ENCODE assay signal across 8 mouse cellular contexts in genomic region chr19:60615470-60616200, GRCm38 (mm10). TPM values are rescaled to one million over a fixed set of nuclear protein-coding genes. Genes with fewer than 3 reads are reported as not detected.
DNase-seq lines count a peak whose midpoint lies in the region; TF ChIP-seq lines count a peak whose summit lies in the region.

No protein-coding gene starts in this region.

- intact Hi-C loops in heart, postnatal 14 days (cut with DNase I), result no loop called here

- peak; percentile 44 for DNase-seq in kidney, adult 18-20 months
- DNase-seq in kidney, postnatal 10 days, result no peak
- DNase-seq in NIH3T3 (ENCODE audit: low read depth), result peak; percentile 36
- peak; percentile 85 for DNase-seq in brain, embryonic 14.5 days (ENCODE audit: low read depth)
- peak; percentile 42 to 62 for DNase-seq in heart, postnatal 14 days
- no peak for DNase-seq in T-cell, adult 2 months (ENCODE audit: low spot score)
- DNase-seq in testis, postnatal 14 days (ENCODE audit: low spot score), result no peak
- no peak for DNase-seq in embryo, embryonic 11 days

- TF ChIP-seq CTCF in brain, embryonic 14.5 days (IDR thresholded peaks at IDR 0.05; ENCODE audit: borderline replicate concordance, extremely low read depth, insufficient read depth, insufficient read length), result no peak

- TF ChIP-seq POLR2A in brain, embryonic 14.5 days (IDR thresholded peaks at IDR 0.05; ENCODE audit: borderline replicate concordance, extremely low read depth, insufficient read depth, insufficient read length, poor library complexity, severe bottlenecking), result no peak

RNA-seq across cellular contexts. Expression of gene Cacul1, which starts 34.8 kb away (rescaled TPM):
- polyA plus RNA-seq in brain, embryonic 14.5 days (2012; rRNA removed), result 21.2 and 28.2 TPM in 2 replicates
- total RNA-seq in heart, postnatal 14 days (2021), result 10 to 100 TPM; 24.8 to 28.0 TPM

Comparison
In these comparisons a context has a peak if more than half of its experiments do, and no peak if none do; other contexts are left out.
1. DNase-seq: peak in kidney, adult 18-20 months (single experiment), NIH3T3 (single experiment), brain, embryonic 14.5 days (single experiment) and heart, postnatal 14 days (2 of 2); none in kidney, postnatal 10 days (single experiment), T-cell, adult 2 months (single experiment), testis, postnatal 14 days (single experiment) and embryo, embryonic 11 days (single experiment).